7 mouse cellular contexts compared by ENCODE assay signal in the genomic region with DNA sequence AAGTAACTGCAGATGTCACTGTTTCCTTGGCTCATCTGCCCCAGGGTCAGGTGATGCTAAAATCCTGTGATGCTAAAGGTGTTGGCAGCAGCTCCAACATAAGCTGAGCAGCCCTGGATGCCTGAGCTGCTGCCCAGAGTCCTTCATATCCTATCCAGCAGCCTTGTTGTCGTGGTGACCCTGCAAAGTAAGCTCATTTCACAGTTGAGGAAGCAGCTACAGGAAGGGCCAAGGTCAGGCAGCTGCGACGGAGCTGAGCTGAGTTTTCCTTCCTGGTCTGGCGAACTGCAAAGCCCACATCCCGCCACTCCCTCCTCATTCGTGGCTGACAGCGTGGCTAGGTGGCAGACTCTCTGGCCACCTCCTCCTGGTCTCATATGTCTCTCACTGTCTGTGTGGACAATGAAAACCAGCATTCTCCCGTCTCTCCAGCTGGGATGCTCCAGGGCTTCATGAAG. TPM values are rescaled to one million over a fixed set of nuclear protein-coding genes. Genes with fewer than 3 reads are reported as not detected.
DNase-seq lines count a peak whose midpoint lies in the region; ATAC-seq and TF ChIP-seq lines count a peak whose summit lies in the region.

No protein-coding gene starts in this region.

- no peaks in the 10 kb centered on the region for H3K9me3 ChIP-seq in hindbrain, embryonic 15.5 days
- H3K9me3 ChIP-seq in limb, embryonic 14.5 days (ENCODE audit: control insufficient read depth, low read length): no peaks in the 10 kb centered on the region
- H3K9me3 ChIP-seq in midbrain, embryonic 14.5 days (ENCODE audit: control insufficient read depth, low read length): no peaks in the 10 kb centered on the region

- TF ChIP-seq POLR2A in bone marrow, adult 2 months (IDR thresholded peaks at IDR 0.05; ENCODE audit: borderline replicate concordance, control insufficient read depth, low read depth, low read length): no peak
- no peak for TF ChIP-seq POLR2A in limb, embryonic 14.5 days (IDR thresholded peaks at IDR 0.05; ENCODE audit: borderline replicate concordance, extremely low read depth, insufficient read depth, insufficient read length)

- H3K27ac ChIP-seq in bone marrow, adult 2 months (ENCODE audit: control insufficient read depth, insufficient read depth, low read depth, low read length, poor library complexity): 0 out of 2 replicates have a peak overlapping the region, but pooled peaks have one; percentile 9
- H3K27ac ChIP-seq in hindbrain, embryonic 15.5 days (replicated peaks): peak overlapping the region; percentile 49
- H3K27ac ChIP-seq in limb, embryonic 14.5 days (replicated peaks; ENCODE audit: low read depth, low read length): peak overlapping the region; percentile 70; the same call in 1 of the 2 replicates
- peak overlapping the region; percentile 52; the same call in 1 of the 2 replicates for H3K27ac ChIP-seq in midbrain, embryonic 14.5 days (replicated peaks; ENCODE audit: low read depth, low read length)

- 0 out of 2 replicates have a peak overlapping the region, but pooled peaks have one; percentile 1 for H3K4me2 ChIP-seq in hindbrain, embryonic 15.5 days
- no peak overlapping the region for H3K4me2 ChIP-seq in limb, embryonic 14.5 days (replicated peaks; ENCODE audit: low read depth, low read length, severe bottlenecking)
- no peak overlapping the region for H3K4me2 ChIP-seq in midbrain, embryonic 14.5 days (ENCODE audit: low read length)

- DNase-seq in Muller cell, postnatal 12 days (ENCODE audit: inconsistent ontology term): peak; percentile 40
- peak; percentile 45 for DNase-seq in gastrocnemius, postnatal 10 days
- DNase-seq in limb, embryonic 14.5 days (ENCODE audit: low spot score): peak; percentile 15
- peak; percentile 47 for DNase-seq in midbrain, embryonic 14.5 days
- DNase-seq in cerebellum, adult 8-10 months: no peak

- no peaks in the 10 kb centered on the region for H3K36me3 ChIP-seq in hindbrain, embryonic 15.5 days
- H3K36me3 ChIP-seq in limb, embryonic 14.5 days (ENCODE audit: control insufficient read depth, insufficient read depth, low read length): peaks cover 18% of the 10 kb centered on the region
- H3K36me3 ChIP-seq in midbrain, embryonic 14.5 days (ENCODE audit: control insufficient read depth, insufficient read depth, low read length): 0 out of 2 replicates have a peak, but pooled peaks cover 5% of the 10 kb centered on the region

- no peaks in the 10 kb centered on the region for H3K27me3 ChIP-seq in hindbrain, embryonic 15.5 days
- H3K27me3 ChIP-seq in limb, embryonic 14.5 days (ENCODE audit: control insufficient read depth, insufficient read depth, low read length): no peaks in the 10 kb centered on the region
- H3K27me3 ChIP-seq in midbrain, embryonic 14.5 days (ENCODE audit: control insufficient read depth, insufficient read depth, low read length): no peaks in the 10 kb centered on the region

- no peak overlapping the region for H3K9ac ChIP-seq in hindbrain, embryonic 15.5 days
- no peak overlapping the region for H3K9ac ChIP-seq in limb, embryonic 14.5 days (ENCODE audit: low read depth, low read length, severe bottlenecking)
- H3K9ac ChIP-seq in midbrain, embryonic 14.5 days (replicated peaks; ENCODE audit: low read length): 0 out of 2 replicates have a peak overlapping the region, but pooled peaks have one; percentile 6

- H3K4me3 ChIP-seq in bone marrow, adult 2 months (replicated peaks; ENCODE audit: control insufficient read depth, low read depth, low read length): no peak overlapping the region
- no peak overlapping the region for H3K4me3 ChIP-seq in hindbrain, embryonic 15.5 days
- no peak overlapping the region for H3K4me3 ChIP-seq in limb, embryonic 14.5 days (replicated peaks; ENCODE audit: low read length)
- H3K4me3 ChIP-seq in midbrain, embryonic 14.5 days (replicated peaks; ENCODE audit: low read depth, low read length): no peak overlapping the region

- no peak for TF ChIP-seq CTCF in bone marrow, adult 2 months (IDR thresholded peaks at IDR 0.05; ENCODE audit: control insufficient read depth, insufficient read depth, low read length)

- H3K4me1 ChIP-seq in bone marrow, adult 2 months (ENCODE audit: control insufficient read depth, insufficient read depth, low read length): peaks cover 4% of the 10 kb centered on the region; the same call in 1 of the 2 replicates
- H3K4me1 ChIP-seq in hindbrain, embryonic 15.5 days (replicated peaks): peaks cover 17% of the 10 kb centered on the region
- peaks cover 25% of the 10 kb centered on the region for H3K4me1 ChIP-seq in limb, embryonic 14.5 days (ENCODE audit: control insufficient read depth, insufficient read depth, low read length)
- peaks cover 9% of the 10 kb centered on the region for H3K4me1 ChIP-seq in midbrain, embryonic 14.5 days (ENCODE audit: control insufficient read depth, insufficient read depth, low read length)

- 3% methylated on average over 8 of the region's 8 CpGs for WGBS in bone marrow, adult 2 months
- WGBS in hindbrain, embryonic 15.5 days: 10% methylated on average over 8 of the region's 8 CpGs
- WGBS in limb, embryonic 14.5 days: 35% methylated on average over 8 of the region's 8 CpGs
- WGBS in midbrain, embryonic 14.5 days: 5% methylated on average over 8 of the region's 8 CpGs

- ATAC-seq in hindbrain, embryonic 15.5 days (ENCODE audit: low FRiP score, low read depth): peak; percentile 70
- no peak for ATAC-seq in limb, embryonic 14.5 days (ENCODE audit: low FRiP score, low read depth)
- no peak for ATAC-seq in midbrain, embryonic 14.5 days (ENCODE audit: low FRiP score, low TSS enrichment)

RNA-seq across cellular contexts. Expression of gene A930033H14Rik, which starts 41.5 kb away (rescaled TPM):
- polyA plus RNA-seq in bone marrow, adult 2 months (2011; ENCODE audit: insufficient read depth, insufficient read length, low replicate concordance, missing spikeins): 0.75 TPM in 1 of 2 replicates, not detected in the other
- 1 to 10 TPM; 3.3 to 6.2 TPM for total RNA-seq in gastrocnemius, postnatal 10 days (2021)
- polyA plus RNA-seq in hindbrain, embryonic 15.5 days (2015; fragmentation: Nextera tagmentation; extraction: Ambion mirVana): 1.2 and 1.4 TPM in 2 replicates
- polyA plus RNA-seq in limb, embryonic 14.5 days (2012; rRNA removed): 2.9 and 4.2 TPM in 2 replicates
- polyA plus RNA-seq in limb, embryonic 14.5 days (2014; fragmentation: Nextera tagmentation; extraction: Ambion mirVana): 3.1 and 3.2 TPM in 2 replicates
- 1.1 and 1.3 TPM in 2 replicates for polyA plus RNA-seq in midbrain, embryonic 14.5 days (2014; fragmentation: Nextera tagmentation; extraction: Ambion mirVana)

Comparison
In these comparisons a context has a peak if more than half of its experiments do, and no peak if none do; other contexts are left out.
1. H3K27ac ChIP-seq: peak in every context shown above with its lines; median percentile 70 in limb, embryonic 14.5 days; 52 in midbrain, embryonic 14.5 days; 49 in hindbrain, embryonic 15.5 days; 9 in bone marrow, adult 2 months.